Mouse (Mus musculus) monocyte, adult 5-6 weeks (primary cell): Measurements from ENCODE around the gene Bcl6. TPM values are rescaled to one million over a fixed set of nuclear protein-coding genes. Genes with fewer than 3 reads are reported as not detected.

Source experiments
- ATAC-seq: fragments of 153-309, 156-312 bp; replicated peaks from 2 replicates; pipeline ENCODE4 v1.8.0; 2017; ENCODE audit warnings: mild to moderate bottlenecking; ENCODE audit not compliant: low TSS enrichment, insufficient number of reproducible peaks, severe bottlenecking, poor library complexity, low FRiP score
- total RNA-seq: library from RNA; stranded (forward); fragments of 200-1000, 200-491, 200-594 nt; gene quantifications from 3 replicates; pipeline ENCODE4 v1.2.3, GENCODE M21; 2017

The Bcl6 gene
- total RNA-seq, 1 experiment from 2014 or later, result 74.7 TPM

- ATAC-seq, result no peak
Observed at GRCm38 (mm10) chr16:23980201-23980870, 8.3 kb downstream of the Bcl6 start.

GRCm38 (mm10) chr16:23979446-23979845, 9.2 kb downstream of the Bcl6 start:
- no peak for ATAC-seq

- ATAC-seq, result no peak
Observed at GRCm38 (mm10) chr16:23978495-23978894, 10.2 kb downstream of the Bcl6 start.

- no peak for ATAC-seq
Observed at GRCm38 (mm10) chr16:23977732-23978131, 10.9 kb downstream of the Bcl6 start.

- ATAC-seq, result peak; percentile 37; the same call in 1 of the 2 replicates
Observed at GRCm38 (mm10) chr16:23976196-23976595, 12.5 kb downstream of the Bcl6 start.

- ATAC-seq, result no peak
Observed at GRCm38 (mm10) chr16:23973635-23974367, 14.9 kb downstream of the Bcl6 start.

- no peak for ATAC-seq
Observed at GRCm38 (mm10) chr16:23972901-23973300, 15.8 kb downstream of the Bcl6 start.

GRCm38 (mm10) chr16:23972126-23972740, 16.4 kb downstream of the Bcl6 start:
- ATAC-seq, result no peak

GRCm38 (mm10) chr16:23969919-23970318, 18.7 kb downstream of the Bcl6 start:
- no peak for ATAC-seq

- ATAC-seq, result no peak
Observed at GRCm38 (mm10) chr16:23968888-23969287, 19.8 kb downstream of the Bcl6 start.

GRCm38 (mm10) chr16:23967301-23967700, 21.4 kb downstream of the Bcl6 start:
- no peak for ATAC-seq

GRCm38 (mm10) chr16:23966066-23966465, 22.6 kb downstream of the Bcl6 start:
- ATAC-seq, result no peak

- ATAC-seq, result no peak
Observed at GRCm38 (mm10) chr16:23964706-23965367, 23.8 kb downstream of the Bcl6 start.

GRCm38 (mm10) chr16:23963896-23964668, 24.6 kb downstream of the Bcl6 start:
- ATAC-seq, result no peak

- ATAC-seq, result no peak
Observed at GRCm38 (mm10) chr16:23962401-23962800, 26.3 kb downstream of the Bcl6 start.

- ATAC-seq, result no peak
Observed at GRCm38 (mm10) chr16:23958938-23959337, 29.7 kb downstream of the Bcl6 start.

GRCm38 (mm10) chr16:23953959-23954260, 34.7 kb downstream of the Bcl6 start:
- ATAC-seq, result no peak

GRCm38 (mm10) chr16:23953189-23953958, 35.3 kb downstream of the Bcl6 start:
- ATAC-seq, result no peak
